Mouse (Mus musculus) naive thymus-derived CD4-positive, alpha-beta T cell, adult 2 months (primary cell): Measurements from ENCODE around the gene Fyn.

ENCODE experiments used
- DNase-seq: peaks from one replicate; pipeline ENCODE4 v3.0.0-alpha.2; 2011; ENCODE audit warnings: low read depth

Fyn gene

GRCm38 (mm10) chr10:39535347-39535746 is 166.7 kb downstream of the Fyn start:
- no peak for DNase-seq

GRCm38 (mm10) chr10:39536258-39536657 is 167.6 kb downstream of the Fyn start:
- no peak for DNase-seq

GRCm38 (mm10) chr10:39540012-39540647 is 171.5 kb downstream of the Fyn start:
- DNase-seq = no peak

- no peak for DNase-seq
Measured at GRCm38 (mm10) chr10:39540995-39541394, 172.3 kb downstream of the Fyn start.

- DNase-seq = no peak
Measured at GRCm38 (mm10) chr10:39541451-39541874, 172.8 kb downstream of the Fyn start.

GRCm38 (mm10) chr10:39541951-39542521 is 173.4 kb downstream of the Fyn start:
- no peak for DNase-seq

GRCm38 (mm10) chr10:39542535-39543257 is 174.0 kb downstream of the Fyn start:
- DNase-seq = no peak

- DNase-seq = no peak
Measured at GRCm38 (mm10) chr10:39543258-39543770, 174.7 kb downstream of the Fyn start.

GRCm38 (mm10) chr10:39547369-39548074 is 178.9 kb downstream of the Fyn start:
- DNase-seq = no peak

GRCm38 (mm10) chr10:39550791-39551190 is 182.1 kb downstream of the Fyn start:
- DNase-seq = no peak

GRCm38 (mm10) chr10:39551637-39552185 is 183.1 kb downstream of the Fyn start:
- DNase-seq = no peak

- DNase-seq = no peak
Measured at GRCm38 (mm10) chr10:39552351-39552814, 183.7 kb downstream of the Fyn start.

GRCm38 (mm10) chr10:39552903-39553302 is 184.2 kb downstream of the Fyn start:
- no peak for DNase-seq

- DNase-seq = no peak
Measured at GRCm38 (mm10) chr10:39555289-39555715, 186.6 kb downstream of the Fyn start.

- DNase-seq = no peak
Measured at GRCm38 (mm10) chr10:39555740-39556139, 187.1 kb downstream of the Fyn start.

GRCm38 (mm10) chr10:39557360-39557759 is 188.7 kb downstream of the Fyn start:
- no peak for DNase-seq

GRCm38 (mm10) chr10:39557851-39558250 is 189.2 kb downstream of the Fyn start:
- DNase-seq = no peak

- no peak for DNase-seq
Measured at GRCm38 (mm10) chr10:39558492-39559005, 189.9 kb downstream of the Fyn start.

- DNase-seq = no peak
Measured at GRCm38 (mm10) chr10:39559321-39559720, 190.7 kb downstream of the Fyn start.

- no peak for DNase-seq
Measured at GRCm38 (mm10) chr10:39562383-39562782, 193.7 kb downstream of the Fyn start.

GRCm38 (mm10) chr10:39563552-39564223 is 195.0 kb downstream of the Fyn start:
- DNase-seq = no peak
